Mouse (Mus musculus) adipose tissue, adult 10 weeks (tissue): ENCODE data around the gene Ice2. TPM values are rescaled to one million over a fixed set of nuclear protein-coding genes. Genes with fewer than 3 reads are reported as not detected.

ENCODE experiments used
- polyA plus RNA-seq: library from polyadenylated mRNA; stranded (reverse); fragments of 350-450 nt; fragmentation: Illumina TruSeq; extraction: RNeasy Lipid Tissue Mini Kit (QIAGEN cat#74804); gene quantifications from one replicate; pipeline ENCODE4 v1.2.3, GENCODE M21; 2014; ENCODE audit warnings: low read depth, low replicate concordance

The Ice2 gene
- 9.7 TPM for polyA plus RNA-seq

DNA sequence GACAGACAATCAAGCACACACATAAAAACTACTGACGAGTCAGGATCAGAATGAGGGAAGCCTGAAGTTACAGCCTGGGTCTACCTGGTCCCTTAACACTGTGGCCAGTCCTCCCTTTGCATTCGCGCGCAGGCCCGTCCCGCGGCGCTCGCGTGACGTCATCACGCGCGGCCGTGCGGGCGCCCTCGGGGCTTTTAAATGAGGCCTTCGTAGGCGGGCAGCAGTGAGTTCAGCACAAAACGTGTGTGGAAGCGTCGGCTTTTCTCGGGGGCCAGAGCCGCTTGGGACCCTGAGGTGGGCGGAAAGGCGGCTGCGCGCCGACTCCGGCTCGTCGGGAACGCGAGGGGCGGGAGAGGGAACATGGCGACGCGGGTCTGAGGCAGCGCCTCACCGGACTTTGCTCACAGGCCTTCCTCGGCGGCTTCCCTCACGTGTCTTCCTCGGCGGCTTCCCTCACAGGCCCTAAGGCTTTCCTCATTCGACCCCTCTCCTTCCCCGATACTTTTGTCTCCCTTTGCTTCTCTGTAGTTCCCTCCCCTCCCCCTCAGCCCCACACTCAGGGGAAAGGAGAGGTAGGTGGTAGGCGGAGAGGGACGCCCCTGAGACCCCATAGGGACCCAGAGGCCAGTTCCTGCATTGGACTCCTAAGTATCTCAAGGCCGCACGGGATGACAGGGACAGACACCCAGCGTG lies at the start of gene Ice2:
TSS of gene Ice2 (plus strand) at position 147 of the 693 bp plus-strand sequence.

GRCm38 (mm10) chr9:69453066-69453900 lies 55.6 kb downstream of the Ice2 start, which contains the start of gene Anxa2:
Anxa2 (plus strand) TSS chr9:69453620.

Other genes with a start within 250 kb of the Ice2 start
- gene Anxa2, start 55.7 kb downstream of the Ice2 start, polyA plus RNA-seq = 706 TPM